Mouse (Mus musculus) liver, postnatal 0 days (tissue): ENCODE results near the gene Dlg2. TPM values are rescaled to one million over a fixed set of nuclear protein-coding genes. Genes with fewer than 3 reads are reported as not detected.

Experiments used
- ATAC-seq: fragments of 200-750 bp; cut with Nextera tagmentation; 2 replicates; pipeline ENCODE4 v1.8.0; 2017; ENCODE audit warnings: mild to moderate bottlenecking, moderate library complexity
- DNase-seq: peaks from one replicate; pipeline ENCODE4 v3.0.0-alpha.2; 2016
- H3K27ac ChIP-seq: fragments of 300-500 bp; sonication (generic); 2 replicates; pipeline ENCODE4 v1.5.1; 2014; ENCODE audit warnings: antibody characterized with exemption, moderate library complexity, mild to moderate bottlenecking, low read depth
- H3K27me3 ChIP-seq: fragments of 300-500 bp; sonication (generic); 2 replicates; pipeline ENCODE4 v1.6.1; 2014; ENCODE audit warnings: low read length, control low read depth, mixed read lengths; ENCODE audit not compliant: insufficient read depth
- H3K36me3 ChIP-seq: fragments of 300-500 bp; sonication (generic); replicated peaks from 2 replicates; pipeline ENCODE4 v1.6.1; 2014; ENCODE audit warnings: mild to moderate bottlenecking, control low read depth, low read length, moderate library complexity, mixed read lengths; ENCODE audit not compliant: insufficient read depth
- H3K4me1 ChIP-seq: fragments of 300-500 bp; sonication (generic); 2 replicates; pipeline ENCODE4 v1.6.1; 2014; ENCODE audit warnings: antibody characterized with exemption, mild to moderate bottlenecking, control low read depth; ENCODE audit not compliant: insufficient read depth
- H3K4me2 ChIP-seq: fragments of 300-500 bp; sonication (generic); 2 replicates; pipeline ENCODE4 v1.6.1; 2014; ENCODE audit warnings: low read depth, mild to moderate bottlenecking, low read length, moderate library complexity, mixed read lengths
- H3K4me3 ChIP-seq: fragments of 300-500 bp; sonication (generic); 2 replicates; pipeline ENCODE4 v1.5.1; 2014; ENCODE audit warnings: low read depth, low read length
- H3K9ac ChIP-seq: fragments of 300-500 bp; sonication (generic); replicated peaks from 2 replicates; pipeline ENCODE4 v1.6.1; 2014; ENCODE audit warnings: mild to moderate bottlenecking, moderate library complexity
- H3K9me3 ChIP-seq: fragments of 300-500 bp; sonication (generic); 2 replicates; pipeline ENCODE4 v1.6.1; 2016; ENCODE audit warnings: mild to moderate bottlenecking, control low read depth, low read length, mixed read lengths
- CTCF ChIP-seq: sonication (generic); IDR thresholded peaks from 2 replicates; pipeline ENCODE4 v1.5.1; 2016; ENCODE audit warnings: antibody characterized with exemption, low read depth
- EP300 ChIP-seq: IDR thresholded peaks from 2 replicates; pipeline ENCODE4 v1.6.1; 2016; ENCODE audit warnings: antibody characterized with exemption, low read depth, mild to moderate bottlenecking
- WGBS: fragments of 180-500 bp; shearing (Covaris S2); extraction: QIAGEN DNeasy Blood & Tissue Kit; methylation state at CpG from one replicate; pipeline ENCODE4 v1.1.7; 2014; ENCODE audit not compliant: insufficient replicate concordance; 5-methylcytosine and 5-hydroxymethylcytosine counted together
- polyA plus RNA-seq: library from polyadenylated mRNA; unstranded; fragments of >200 nt; fragmentation: Nextera tagmentation; extraction: Ambion mirVana; gene quantifications from 2 replicates; pipeline ENCODE4 v1.2.1, GENCODE M21; 2015

The Dlg2 gene
- polyA plus RNA-seq, 1 experiment from 2014 or later = 0.41 TPM

- Histone ChIP-seq H3K9ac (no peak overlapping the region), H3K27me3 (no peaks in the 10 kb centered on the region), H3K27ac (no peak overlapping the region), H3K4me1 (no peaks in the 10 kb centered on the region), H3K4me2 (no peak overlapping the region), H3K36me3 (no peaks in the 10 kb centered on the region), H3K4me3 (no peak overlapping the region), H3K9me3 (no peaks in the 10 kb centered on the region)
- WGBS = 31% methylated on average over 1 of the region's 1 CpGs
- no peak for DNase-seq
- ATAC-seq = no peak
- no peak for TF ChIP-seq CTCF
- TF ChIP-seq EP300 = no peak
These were observed 1924.1 kb downstream of the Dlg2 start for GRCm38 (mm10) chr7:92400551-92400950.

- WGBS = 63% methylated on average over 4 of the region's 4 CpGs
- Histone ChIP-seq H3K4me1 (no peaks in the 10 kb centered on the region), H3K36me3 (no peaks in the 10 kb centered on the region), H3K9ac (no peak overlapping the region), H3K4me2 (no peak overlapping the region), H3K27me3 (no peaks in the 10 kb centered on the region), H3K4me3 (no peak overlapping the region), H3K27ac (no peak overlapping the region), H3K9me3 (no peaks in the 10 kb centered on the region)
- DNase-seq (no peak), ATAC-seq (no peak)
- no peak for TF ChIP-seq EP300
- TF ChIP-seq CTCF = no peak
These were observed 1924.7 kb downstream of the Dlg2 start for GRCm38 (mm10) chr7:92401001-92401688.

- Histone ChIP-seq H3K4me1 (no peaks in the 10 kb centered on the region), H3K9ac (no peak overlapping the region), H3K27ac (no peak overlapping the region), H3K36me3 (no peaks in the 10 kb centered on the region), H3K4me2 (no peak overlapping the region), H3K27me3 (no peaks in the 10 kb centered on the region), H3K9me3 (no peaks in the 10 kb centered on the region), H3K4me3 (no peak overlapping the region)
- ATAC-seq (no peak), DNase-seq (no peak)
- TF ChIP-seq CTCF (no peak), EP300 (no peak)
- 56% methylated on average over 5 of the region's 5 CpGs for WGBS
These were observed 1932.0 kb downstream of the Dlg2 start for GRCm38 (mm10) chr7:92408479-92408878.

- DNase-seq = no peak
- Histone ChIP-seq H3K9ac (no peak overlapping the region), H3K36me3 (no peaks in the 10 kb centered on the region), H3K27ac (no peak overlapping the region), H3K27me3 (no peaks in the 10 kb centered on the region), H3K4me1 (no peaks in the 10 kb centered on the region), H3K9me3 (no peaks in the 10 kb centered on the region), H3K4me3 (no peak overlapping the region), H3K4me2 (no peak overlapping the region)
- ATAC-seq = no peak
- no peak for TF ChIP-seq CTCF
- 66% methylated on average over 10 of the region's 10 CpGs for WGBS
These were observed 1944.0 kb downstream of the Dlg2 start for GRCm38 (mm10) chr7:92420474-92420873.

- Histone ChIP-seq H3K9me3 (no peaks in the 10 kb centered on the region), H3K27me3 (no peaks in the 10 kb centered on the region), H3K4me3 (no peak overlapping the region), H3K4me1 (no peaks in the 10 kb centered on the region), H3K27ac (no peak overlapping the region), H3K36me3 (no peaks in the 10 kb centered on the region), H3K9ac (no peak overlapping the region), H3K4me2 (no peak overlapping the region)
- WGBS = 84% methylated on average over 3 of the region's 3 CpGs
- TF ChIP-seq CTCF = no peak
- no peak for TF ChIP-seq EP300
- no peak for DNase-seq
- ATAC-seq = no peak
These were observed 1946.5 kb downstream of the Dlg2 start for GRCm38 (mm10) chr7:92423017-92423416.

- Histone ChIP-seq H3K9me3 (no peaks in the 10 kb centered on the region), H3K4me3 (no peak overlapping the region), H3K27ac (no peak overlapping the region), H3K27me3 (no peaks in the 10 kb centered on the region), H3K4me1 (no peaks in the 10 kb centered on the region), H3K36me3 (no peaks in the 10 kb centered on the region), H3K9ac (no peak overlapping the region), H3K4me2 (no peak overlapping the region)
- ATAC-seq = no peak
- TF ChIP-seq EP300 (no peak), CTCF (no peak)
- 68% methylated on average over 3 of the region's 3 CpGs for WGBS
- DNase-seq = no peak
These were observed 1948.2 kb downstream of the Dlg2 start for GRCm38 (mm10) chr7:92424703-92425102.
